Mouse (Mus musculus) hindbrain, embryonic 13.5 days (tissue): ENCODE data around the gene Krtcap3. TPM values are rescaled to one million over a fixed set of nuclear protein-coding genes. Genes with fewer than 3 reads are reported as not detected.
A peak's percentile ranks its signal among the peaks of the same experiment; 100 is the strongest.
"Not testable (repeated sequence)": the region's sequence is repeated elsewhere in the genome, so short reads cannot be mapped to it uniquely, and the experiment has no call there.

ENCODE experiments used
- ATAC-seq: fragments of 200-750 bp; cut with Nextera tagmentation; 2 replicates; pipeline ENCODE4 v1.8.0; 2017; ENCODE audit warnings: moderate TSS enrichment; ENCODE audit not compliant: low FRiP score
- H3K27ac ChIP-seq: fragments of 300-500 bp; sonication (generic); 2 replicates; pipeline ENCODE4 v1.5.1; 2015; ENCODE audit warnings: inconsistent platforms, mild to moderate bottlenecking, moderate library complexity
- H3K27me3 ChIP-seq: fragments of 300-500 bp; sonication (generic); 2 replicates; pipeline ENCODE4 v1.6.1; 2015; ENCODE audit warnings: mild to moderate bottlenecking, inconsistent platforms
- H3K36me3 ChIP-seq: fragments of 300-500 bp; sonication (generic); 2 replicates; pipeline ENCODE4 v1.6.1; 2015; ENCODE audit warnings: mild to moderate bottlenecking, inconsistent platforms
- H3K4me1 ChIP-seq: fragments of 300-500 bp; sonication (generic); replicated peaks from 2 replicates; pipeline ENCODE4 v1.6.1; 2015; ENCODE audit warnings: inconsistent platforms
- H3K4me2 ChIP-seq: fragments of 300-500 bp; sonication (generic); 2 replicates; pipeline ENCODE4 v1.6.1; 2015; ENCODE audit warnings: inconsistent platforms, mild to moderate bottlenecking, moderate library complexity
- H3K4me3 ChIP-seq: fragments of 300-500 bp; sonication (generic); 2 replicates; pipeline ENCODE4 v1.5.1; 2015; ENCODE audit warnings: mild to moderate bottlenecking, inconsistent platforms
- H3K9ac ChIP-seq: fragments of 300-500 bp; sonication (generic); 2 replicates; pipeline ENCODE4 v1.6.1; 2015; ENCODE audit warnings: mild to moderate bottlenecking, inconsistent platforms
- H3K9me3 ChIP-seq: fragments of 300-500 bp; sonication (generic); 2 replicates; pipeline ENCODE4 v1.6.1; 2016; ENCODE audit warnings: inconsistent platforms
- WGBS: fragments of 180-500 bp; shearing (Covaris S2); methylation state at CpG from one replicate; pipeline ENCODE4 v1.1.7; 2015; 5-methylcytosine and 5-hydroxymethylcytosine counted together
- polyA plus RNA-seq: library from polyadenylated mRNA; unstranded; fragments of >200 nt; fragmentation: Nextera tagmentation; extraction: Ambion mirVana; gene quantifications from 2 replicates; pipeline ENCODE4 v1.2.1, GENCODE M21; 2015

Gene Krtcap3
- polyA plus RNA-seq = 2.7 and 3.2 TPM in 2 replicates

GRCm38 (mm10) chr5:31251541-31252101 is at the start of gene Krtcap3:
Krtcap3 (plus strand) TSS chr5:31251691.
- Histone ChIP-seq H3K9ac (peak within 1 kb of the TSS; percentile 46; the same call in 1 of the 2 replicates), H3K4me1 (peaks cover 8% of the 10 kb centered on the region), H3K4me3 (0 out of 2 replicates have a peak within 1 kb of the TSS, but pooled peaks have one; percentile 3), H3K27me3 (0 out of 2 replicates have a peak, but pooled peaks cover 9% of the 10 kb centered on the region), H3K36me3 (peaks cover 94% of the 10 kb centered on the region), H3K27ac (no peak within 1 kb of the TSS), H3K4me2 (peak within 1 kb of the TSS; percentile 30), H3K9me3 (no peaks in the 10 kb centered on the region)
- WGBS = 21% methylated on average over 45 of the region's 47 CpGs
- peak; percentile 71 for ATAC-seq

DNA sequence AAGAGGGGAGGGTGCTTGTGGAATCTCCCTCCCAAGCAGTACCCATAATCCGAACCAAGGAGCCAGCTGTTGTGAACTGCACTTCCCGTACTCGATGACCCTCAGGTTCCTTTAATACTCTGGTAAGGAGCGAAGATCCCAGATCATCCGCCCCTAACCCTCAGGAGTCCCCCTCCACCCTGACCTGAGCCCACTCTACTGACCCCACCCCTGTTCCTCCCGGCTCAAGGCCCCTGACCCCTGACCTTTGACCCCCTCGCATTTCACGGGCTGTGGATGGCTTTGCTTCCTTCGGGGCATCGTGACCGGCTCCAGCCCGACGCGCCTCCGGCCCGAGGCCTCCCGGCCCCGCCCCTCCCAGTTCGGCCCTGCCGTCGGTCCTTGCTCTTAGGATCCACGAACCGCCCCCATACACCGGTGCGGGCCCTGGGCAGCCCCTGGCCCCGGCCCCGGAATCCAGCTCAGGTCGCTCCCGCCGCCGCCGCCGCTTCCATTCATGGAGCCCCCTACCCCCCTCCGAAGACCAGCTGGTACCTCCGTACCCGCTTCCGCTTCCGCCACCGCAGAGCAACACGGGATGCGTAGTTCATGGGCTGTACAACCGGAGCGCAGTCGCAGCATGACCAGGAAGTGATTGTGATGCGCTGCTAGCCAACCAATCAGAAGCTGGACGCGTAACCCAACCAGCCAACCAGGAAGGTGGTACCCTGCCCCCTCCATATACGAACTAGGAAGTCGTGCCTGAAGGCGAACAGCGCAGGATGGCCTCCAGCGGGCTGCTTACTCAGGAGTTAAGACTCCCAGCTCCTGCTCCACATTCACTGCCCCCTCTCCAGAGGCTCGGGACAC is 49.5 kb upstream of the Krtcap3 start, which contains the start of gene Zfp513:
Gene Zfp513 (minus strand): TSS at position 562 of the 849 bp plus-strand sequence.
- ATAC-seq = peak; percentile 98
- Histone ChIP-seq H3K9ac (peak within 1 kb of the TSS; percentile 88), H3K36me3 (peaks cover 82% of the 10 kb centered on the region), H3K9me3 (peaks cover 5% of the 10 kb centered on the region), H3K4me2 (peak within 1 kb of the TSS; percentile 91), H3K4me3 (peak within 1 kb of the TSS; percentile 62), H3K27ac (peak within 1 kb of the TSS; percentile 90), H3K4me1 (peaks cover 27% of the 10 kb centered on the region), H3K27me3 (no peaks in the 10 kb centered on the region)
- under 1% methylated on average over 53 of the region's 53 CpGs for WGBS

DNA sequence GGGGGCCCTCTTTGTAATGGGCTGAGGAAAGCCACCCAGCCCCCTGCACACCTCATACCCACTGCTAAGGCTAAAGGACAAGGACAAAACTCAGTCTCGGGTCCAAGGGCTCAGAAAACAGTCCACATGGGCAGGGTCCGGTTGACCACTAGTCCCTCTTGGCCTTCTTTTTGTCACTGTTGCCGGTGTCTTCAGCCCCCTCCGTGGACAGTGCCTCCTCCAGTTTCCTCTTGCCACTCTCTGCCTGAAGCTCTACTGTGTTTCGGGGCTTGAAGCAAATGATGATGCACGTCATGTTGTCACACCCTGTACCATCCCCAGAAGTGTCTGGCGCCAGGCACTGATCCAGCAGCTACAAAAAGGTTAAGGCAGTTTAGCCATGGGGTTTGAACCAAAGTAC is 48.6 kb upstream of the Krtcap3 start:
- Histone ChIP-seq H3K4me2 (peak overlapping the region; percentile 68), H3K36me3 (peaks cover 82% of the 10 kb centered on the region), H3K4me3 (peak overlapping the region; percentile 62), H3K27ac (peak overlapping the region; percentile 89), H3K9me3 (peaks cover 5% of the 10 kb centered on the region), H3K27me3 (no peaks in the 10 kb centered on the region), H3K9ac (peak overlapping the region; percentile 57; the same call in 1 of the 2 replicates), H3K4me1 (peaks cover 27% of the 10 kb centered on the region)
- ATAC-seq = no peak
- WGBS = 86% methylated on average over 7 of the region's 7 CpGs

DNA sequence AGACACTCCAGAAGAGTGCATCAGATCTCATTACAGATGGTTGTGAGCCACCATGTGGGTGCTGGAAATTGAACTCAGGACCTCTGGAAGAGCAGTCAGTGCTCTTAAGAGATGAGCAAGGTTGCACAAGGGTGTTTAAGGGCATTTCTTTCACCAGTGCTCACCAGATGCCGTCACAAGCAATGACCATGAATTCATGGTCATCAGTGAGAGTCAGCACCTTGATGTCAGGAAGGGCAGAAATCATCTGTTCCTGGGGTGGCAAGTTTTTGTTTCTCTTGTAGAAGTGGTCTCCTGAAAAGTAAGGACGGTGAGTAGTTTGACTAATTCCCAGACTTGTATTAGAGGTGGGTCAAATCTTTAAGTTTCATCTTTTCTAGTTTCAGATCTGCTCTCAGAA is 47.6 kb upstream of the Krtcap3 start:
- 96% methylated on average over 2 of the region's 2 CpGs for WGBS
- peaks cover 5% of the 10 kb centered on the region for H3K9me3 ChIP-seq
- H3K4me3 ChIP-seq = no peak overlapping the region
- no peaks in the 10 kb centered on the region for H3K27me3 ChIP-seq
- no peak overlapping the region for H3K4me2 ChIP-seq
- peaks cover 27% of the 10 kb centered on the region for H3K4me1 ChIP-seq
- H3K27ac ChIP-seq = no peak overlapping the region
- H3K9ac ChIP-seq = no peak overlapping the region
- peaks cover 73% of the 10 kb centered on the region for H3K36me3 ChIP-seq
- ATAC-seq = no peak

GRCm38 (mm10) chr5:31204421-31204820 is 47.1 kb upstream of the Krtcap3 start:
- peaks cover 5% of the 10 kb centered on the region for H3K9me3 ChIP-seq
- H3K36me3 ChIP-seq = peaks cover 68% of the 10 kb centered on the region
- no peaks in the 10 kb centered on the region for H3K27me3 ChIP-seq
- H3K9ac ChIP-seq = no peak overlapping the region
- H3K4me3 ChIP-seq = no peak overlapping the region
- H3K27ac ChIP-seq = no peak overlapping the region
- 92% methylated on average over 6 of the region's 6 CpGs for WGBS
- no peak for ATAC-seq
- peaks cover 27% of the 10 kb centered on the region for H3K4me1 ChIP-seq
- H3K4me2 ChIP-seq = no peak overlapping the region

GRCm38 (mm10) chr5:31216554-31216953 is 34.9 kb upstream of the Krtcap3 start:
- H3K27me3 ChIP-seq, H3K9me3 ChIP-seq, H3K4me2 ChIP-seq, H3K27ac ChIP-seq, H3K9ac ChIP-seq, ATAC-seq, H3K36me3 ChIP-seq, H3K4me3 ChIP-seq: not testable (repeated sequence)
- WGBS = 92% methylated on average over 6 of the region's 6 CpGs
- H3K4me1 ChIP-seq = peaks cover 19% of the 10 kb centered on the region

GRCm38 (mm10) chr5:31218294-31218693 is 33.2 kb upstream of the Krtcap3 start:
- no peaks in the 10 kb centered on the region for H3K27me3 ChIP-seq
- no peak overlapping the region for H3K4me3 ChIP-seq
- H3K4me2 ChIP-seq = peak overlapping the region; percentile 75
- no peaks in the 10 kb centered on the region for H3K9me3 ChIP-seq
- H3K9ac ChIP-seq = no peak overlapping the region
- H3K36me3 ChIP-seq = no peaks in the 10 kb centered on the region
- ATAC-seq = no peak
- H3K4me1 ChIP-seq = peaks cover 26% of the 10 kb centered on the region
- no peak overlapping the region for H3K27ac ChIP-seq
- WGBS = 67% methylated on average over 7 of the region's 7 CpGs

GRCm38 (mm10) chr5:31219070-31219469 is 32.4 kb upstream of the Krtcap3 start:
- peaks cover 26% of the 10 kb centered on the region for H3K4me1 ChIP-seq
- H3K27ac ChIP-seq = no peak overlapping the region
- 5% methylated on average over 2 of the region's 2 CpGs for WGBS
- peak overlapping the region; percentile 75 for H3K4me2 ChIP-seq
- no peaks in the 10 kb centered on the region for H3K36me3 ChIP-seq
- H3K9me3 ChIP-seq = no peaks in the 10 kb centered on the region
- no peak for ATAC-seq
- H3K4me3 ChIP-seq = peak overlapping the region; percentile 88
- peak overlapping the region; percentile 26 for H3K9ac ChIP-seq
- H3K27me3 ChIP-seq = no peaks in the 10 kb centered on the region

GRCm38 (mm10) chr5:31219474-31219873 is 32.0 kb upstream of the Krtcap3 start:
- Histone ChIP-seq H3K36me3 (no peaks in the 10 kb centered on the region), H3K9ac (peak overlapping the region; percentile 96), H3K4me2 (peak overlapping the region; percentile 75), H3K27ac (peak overlapping the region; percentile 96), H3K9me3 (no peaks in the 10 kb centered on the region), H3K4me1 (peaks cover 26% of the 10 kb centered on the region), H3K27me3 (no peaks in the 10 kb centered on the region), H3K4me3 (peak overlapping the region; percentile 88)
- under 1% methylated on average over 11 of the region's 11 CpGs for WGBS
- ATAC-seq = no peak

- ATAC-seq = peak; percentile 85
- Histone ChIP-seq H3K27ac (peak overlapping the region; percentile 96), H3K27me3 (no peaks in the 10 kb centered on the region), H3K9ac (peak overlapping the region; percentile 96), H3K9me3 (no peaks in the 10 kb centered on the region), H3K36me3 (no peaks in the 10 kb centered on the region), H3K4me3 (peak overlapping the region; percentile 88), H3K4me1 (peaks cover 26% of the 10 kb centered on the region), H3K4me2 (peak overlapping the region; percentile 75)
- under 1% methylated on average over 40 of the region's 40 CpGs for WGBS
Measured at GRCm38 (mm10) chr5:31219911-31220447, 31.5 kb upstream of the Krtcap3 start.

DNA sequence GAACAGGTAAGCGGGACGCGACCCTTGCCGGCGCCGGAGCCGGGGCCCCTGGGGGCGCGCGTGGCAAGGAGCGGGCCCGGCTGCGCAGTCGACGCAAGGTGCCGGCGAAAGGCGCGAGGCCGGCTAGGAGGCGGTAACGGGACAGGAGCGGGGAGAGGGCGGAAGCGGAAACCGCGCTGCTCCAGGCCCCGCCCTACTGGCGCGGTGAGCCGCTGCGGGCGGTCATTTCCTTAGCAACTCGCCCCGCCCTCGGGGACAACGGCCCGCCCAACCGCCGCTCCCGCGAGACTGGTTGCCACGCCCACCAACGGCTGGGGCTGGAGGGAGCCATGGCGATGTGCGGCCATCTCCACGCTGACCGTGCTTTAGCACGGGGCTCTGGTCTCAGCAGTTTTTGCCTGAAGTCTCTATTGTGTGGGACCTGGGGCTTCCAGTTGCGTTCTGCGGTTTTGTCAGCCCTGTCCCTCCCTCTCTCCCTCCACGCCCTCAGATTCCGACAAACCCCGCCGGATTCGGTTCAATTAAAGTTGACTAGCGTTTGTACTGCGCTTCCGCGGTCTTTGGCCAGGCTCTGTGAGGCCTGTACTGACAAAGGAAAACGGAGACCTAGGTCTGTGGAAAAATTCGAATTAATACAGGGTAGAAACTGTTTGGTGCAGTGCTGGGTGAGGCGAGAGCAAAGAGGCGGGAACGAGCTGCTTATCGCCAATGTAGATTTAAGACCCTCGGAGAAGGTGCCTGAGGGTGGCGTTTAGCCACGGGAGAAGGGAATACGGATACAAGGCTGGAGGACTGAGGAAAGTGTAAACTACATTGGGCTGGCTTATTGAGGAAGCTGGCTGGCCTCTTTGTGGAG is 30.8 kb upstream of the Krtcap3 start, which contains the start of gene Ppm1g:
Gene Ppm1g (minus strand): TSS at position 240 of the 856 bp plus-strand sequence.
- Histone ChIP-seq H3K9ac (peak within 1 kb of the TSS; percentile 96), H3K36me3 (no peaks in the 10 kb centered on the region), H3K4me1 (peaks cover 26% of the 10 kb centered on the region), H3K27ac (peak within 1 kb of the TSS; percentile 96), H3K9me3 (no peaks in the 10 kb centered on the region), H3K4me2 (peak within 1 kb of the TSS; percentile 75), H3K4me3 (peak within 1 kb of the TSS; percentile 88), H3K27me3 (no peaks in the 10 kb centered on the region)
- WGBS = under 1% methylated on average over 70 of the region's 70 CpGs
- peak; percentile 94 for ATAC-seq
